Mouse (Mus musculus) megakaryocyte progenitor cell, adult 5-6 weeks (primary cell): ENCODE data around the gene Cdhr3. TPM values are rescaled to one million over a fixed set of nuclear protein-coding genes. Genes with fewer than 3 reads are reported as not detected.

Source experiments
- ATAC-seq: replicated peaks from 2 replicates; pipeline ENCODE4 v1.8.0; 2016; ENCODE audit warnings: mild to moderate bottlenecking, moderate TSS enrichment, inconsistent platforms; ENCODE audit not compliant: poor library complexity
- total RNA-seq, 2 experiments: library from RNA; stranded (forward) in 1 of 2; stranded (reverse) in 1 of 2; fragments of 157-497, 149-512 nt in 1 of 2; fragments of 200-1000 nt in 1 of 2; gene quantifications; 2 replicates each; pipeline versions ENCODE4 v1.2.3 to v1.2.4; 2015 to 2017

Cdhr3 gene
- total RNA-seq, 2 experiments from 2014 or later, result not detected

- peak; percentile 57 for ATAC-seq
These were observed 56.8 kb downstream of the Cdhr3 start for GRCm38 (mm10) chr12:33035719-33036521.

- no peak for ATAC-seq
These were observed 57.5 kb downstream of the Cdhr3 start for GRCm38 (mm10) chr12:33035089-33035718.

GRCm38 (mm10) chr12:33034343-33035088 is 58.2 kb downstream of the Cdhr3 start:
- no peak for ATAC-seq

- no peak for ATAC-seq
These were observed 59.5 kb downstream of the Cdhr3 start for GRCm38 (mm10) chr12:33033221-33033620.

GRCm38 (mm10) chr12:33030589-33030988 is 62.1 kb downstream of the Cdhr3 start:
- no peak for ATAC-seq

- ATAC-seq, result no peak
These were observed 62.6 kb downstream of the Cdhr3 start for GRCm38 (mm10) chr12:33030066-33030465.

GRCm38 (mm10) chr12:33028708-33029107 is 64.0 kb downstream of the Cdhr3 start:
- no peak for ATAC-seq

GRCm38 (mm10) chr12:33028109-33028691 is 64.5 kb downstream of the Cdhr3 start:
- ATAC-seq, result no peak

- peak; percentile 93 for ATAC-seq
These were observed 65.6 kb downstream of the Cdhr3 start for GRCm38 (mm10) chr12:33027093-33027492.

GRCm38 (mm10) chr12:33024524-33024923 is 68.2 kb downstream of the Cdhr3 start:
- 0 out of 2 replicates have a peak, but pooled peaks have one; percentile 20 for ATAC-seq

GRCm38 (mm10) chr12:33021751-33022150 is 70.9 kb downstream of the Cdhr3 start:
- ATAC-seq, result no peak

GRCm38 (mm10) chr12:33021140-33021539 is 71.5 kb downstream of the Cdhr3 start:
- ATAC-seq, result no peak

- ATAC-seq, result no peak
These were observed 72.7 kb downstream of the Cdhr3 start for GRCm38 (mm10) chr12:33020011-33020410.

- no peak for ATAC-seq
These were observed 74.1 kb downstream of the Cdhr3 start for GRCm38 (mm10) chr12:33018601-33019000.

- peak; percentile 90 for ATAC-seq
These were observed 75.6 kb downstream of the Cdhr3 start for GRCm38 (mm10) chr12:33016824-33017705.

- ATAC-seq, result no peak
These were observed 77.6 kb downstream of the Cdhr3 start for GRCm38 (mm10) chr12:33015103-33015502.

GRCm38 (mm10) chr12:33014050-33014796 is 78.5 kb downstream of the Cdhr3 start:
- ATAC-seq, result no peak

GRCm38 (mm10) chr12:33010026-33010425 is 82.6 kb downstream of the Cdhr3 start:
- ATAC-seq, result peak; percentile 98

GRCm38 (mm10) chr12:33009206-33009966 is 83.3 kb downstream of the Cdhr3 start:
- no peak for ATAC-seq
